Mouse (Mus musculus) heart, adult 11 months (tissue): ENCODE measurements at regions not wholly inside any gene's neighbourhood (a gene's known extent, or its start where the extent isn't known, plus 50 kb on each side); places are given as distances from the start of the nearest gene placed in this dataset.

Experiments
- DNase-seq: peaks from one replicate; pipeline ENCODE4 v3.0.0; 2022

DNA sequence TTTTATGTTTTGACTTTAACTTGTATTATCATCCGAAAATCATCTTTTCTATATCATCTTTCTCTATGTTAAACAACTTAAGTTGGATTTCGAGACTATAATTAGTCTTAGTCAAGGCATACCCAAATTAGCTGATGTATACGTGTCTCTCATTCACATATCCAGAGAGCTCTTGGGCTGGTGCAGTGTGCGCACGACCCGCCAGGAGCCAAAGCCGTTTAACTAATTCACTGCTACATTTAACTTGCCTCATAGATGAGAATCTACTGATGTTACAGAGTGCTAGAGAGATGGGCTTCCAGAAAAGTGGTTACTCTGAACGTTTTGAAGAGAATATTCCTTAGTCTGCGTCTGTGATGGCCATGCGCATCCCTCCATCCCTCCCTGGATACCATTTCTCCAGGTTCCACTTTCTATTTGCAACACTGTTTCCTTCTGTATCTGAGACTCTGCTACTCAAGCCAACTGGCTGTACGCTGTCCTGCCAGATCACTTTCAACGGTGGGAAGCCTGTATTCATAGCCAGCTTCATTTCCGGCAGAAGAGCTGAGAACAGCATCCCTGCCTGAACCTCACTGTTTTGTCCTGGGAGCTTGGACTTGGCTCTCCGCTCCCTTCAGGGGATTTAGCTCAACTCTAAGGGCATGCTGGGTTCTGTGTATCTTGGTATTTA is 74.2 kb upstream of the Atp5g3 start:
- DNase-seq, result no peak

DNA sequence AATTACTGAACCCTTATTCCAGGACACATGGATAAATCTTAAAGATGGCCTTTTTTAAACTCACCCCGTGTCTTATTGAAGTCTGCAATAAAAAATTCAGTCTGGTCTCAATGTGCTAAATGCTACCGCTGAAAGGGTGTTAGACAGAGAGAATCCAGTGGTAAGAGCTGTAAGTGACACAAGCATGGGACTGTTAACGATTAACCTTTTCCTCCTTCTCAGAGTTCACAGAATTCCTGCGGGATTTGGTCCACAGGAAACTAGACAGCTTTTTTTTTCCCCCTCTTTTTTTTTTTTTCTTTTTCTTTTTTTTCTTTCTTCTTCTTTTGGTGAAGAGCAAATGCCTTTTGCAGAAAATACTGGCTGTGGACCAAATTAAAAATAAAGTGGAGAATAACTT is 72.0 kb upstream of the Atp5g3 start:
- DNase-seq, result no peak

DNA sequence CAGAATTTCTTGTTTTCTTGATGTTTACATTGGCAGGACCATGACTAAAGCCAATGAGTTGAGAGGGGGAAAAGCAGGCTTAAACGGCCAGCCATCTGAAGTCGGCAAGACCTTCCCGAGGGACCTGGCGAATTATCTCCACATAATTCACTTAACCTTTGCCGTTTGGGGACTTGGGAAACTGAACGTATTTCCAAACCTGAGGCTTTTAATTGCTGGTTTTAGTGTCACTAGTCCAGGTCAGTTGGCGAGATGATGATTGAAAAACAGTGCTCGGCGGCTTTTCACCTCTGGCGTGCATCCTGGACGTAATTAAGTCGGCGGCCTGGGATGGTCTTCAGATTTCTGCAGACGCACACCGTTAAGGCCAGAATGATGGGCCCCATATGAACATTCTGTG is 66.9 kb upstream of the Atp5g3 start:
- no peak for DNase-seq

DNA sequence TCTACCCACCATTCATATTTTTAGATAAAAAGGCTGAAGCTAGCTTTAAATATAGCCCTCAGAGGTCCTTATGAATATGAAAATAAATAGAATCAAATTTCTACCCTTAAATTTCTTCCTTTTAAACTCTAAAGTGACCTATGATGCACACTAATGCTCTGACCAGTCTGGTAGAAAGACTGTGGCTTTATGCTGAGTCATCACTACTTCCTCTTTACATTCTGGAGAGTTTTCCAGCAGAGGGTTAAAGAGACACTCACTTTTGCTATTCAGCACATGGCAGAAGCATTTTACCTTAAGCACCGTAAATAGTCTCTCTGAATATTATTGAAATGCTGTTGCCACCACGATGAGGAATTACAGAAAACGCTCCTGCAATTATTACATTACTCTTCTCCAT is 62.6 kb upstream of the Atp5g3 start:
- DNase-seq, result no peak

DNA sequence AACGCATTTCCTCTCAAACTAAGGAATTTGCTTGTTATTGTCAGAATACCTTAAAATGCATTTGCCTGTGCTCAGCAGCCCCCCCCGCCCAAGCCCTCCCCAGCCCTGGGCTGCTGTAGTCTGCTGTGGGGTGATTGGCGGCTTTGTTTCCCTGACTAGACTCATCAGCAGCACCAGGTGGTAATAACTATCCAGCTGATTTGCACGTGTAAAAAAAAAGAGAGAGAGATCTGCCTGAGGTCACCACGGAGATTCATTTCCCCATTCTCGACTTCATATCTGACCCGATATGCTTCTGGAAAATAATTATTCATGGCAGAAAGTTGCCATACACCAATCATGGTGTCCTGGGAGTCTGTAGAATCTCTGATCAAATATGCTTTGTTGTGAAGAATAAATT is 56.5 kb upstream of the Atp5g3 start:
- DNase-seq, result no peak

DNA sequence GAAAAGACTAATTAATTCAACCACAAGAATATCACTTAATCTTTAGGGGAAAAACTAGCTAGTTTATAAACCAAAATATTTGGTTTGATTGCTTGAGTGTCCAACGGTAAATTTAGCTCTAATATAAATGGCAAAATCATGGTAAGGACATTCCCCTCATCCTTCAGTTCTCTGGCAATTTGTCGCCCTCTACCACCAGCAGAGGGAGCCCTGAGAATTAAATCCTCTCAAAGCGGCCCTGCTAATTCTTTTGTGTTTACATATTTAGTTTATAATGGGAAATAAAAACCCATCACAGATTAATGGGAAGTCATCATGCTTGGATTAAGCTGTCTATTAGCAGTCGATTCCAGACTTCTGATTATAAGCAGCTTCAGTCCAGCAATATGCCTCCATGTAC is 54.5 kb upstream of the Atp5g3 start:
- no peak for DNase-seq
